Mouse (Mus musculus): ENCODE data around the gene Nadk. TPM values are rescaled to one million over a fixed set of nuclear protein-coding genes. Genes with fewer than 3 reads are reported as not detected.

The Nadk gene
- polyA plus RNA-seq, 1 experiment = 200 TPM

GRCm38 (mm10) chr4:155601997-155602456 is 39.8 kb downstream of the Nadk start:
- no peak for DNase-seq (ENCODE audit: low read depth)

- DNase-seq (ENCODE audit: low read depth) = no peak
Observed at GRCm38 (mm10) chr4:155602753-155603152, 40.6 kb downstream of the Nadk start.

- DNase-seq (ENCODE audit: low read depth) = no peak
Observed at GRCm38 (mm10) chr4:155603801-155604200, 41.6 kb downstream of the Nadk start.

GRCm38 (mm10) chr4:155605132-155605531 is 43.0 kb downstream of the Nadk start:
- DNase-seq (ENCODE audit: low read depth) = no peak

- no peak for DNase-seq (ENCODE audit: low read depth)
Observed at GRCm38 (mm10) chr4:155606825-155607224, 44.6 kb downstream of the Nadk start.

- no peak for DNase-seq (ENCODE audit: low read depth)
Observed at GRCm38 (mm10) chr4:155611860-155612259, 49.7 kb downstream of the Nadk start.

- DNase-seq (ENCODE audit: low read depth) = no peak
Observed at GRCm38 (mm10) chr4:155613264-155613663, 51.1 kb downstream of the Nadk start.

- DNase-seq (ENCODE audit: low read depth) = no peak
Observed at GRCm38 (mm10) chr4:155618321-155618720, 56.1 kb downstream of the Nadk start.

GRCm38 (mm10) chr4:155624338-155625291 is 62.4 kb downstream of the Nadk start, which contains the start of gene Cdk11b:
Gene Cdk11b, plus strand, starts transcription at chr4:155624854.
- peak; percentile 79 for DNase-seq (ENCODE audit: low read depth)

GRCm38 (mm10) chr4:155630267-155630666 is 68.1 kb downstream of the Nadk start:
- DNase-seq (ENCODE audit: low read depth) = no peak

GRCm38 (mm10) chr4:155635766-155636499 is 73.8 kb downstream of the Nadk start:
- no peak for DNase-seq (ENCODE audit: low read depth)

Other genes starting within 250 kb of the Nadk start
- gene Prkcz, start 201.0 kb upstream of the Nadk start, polyA plus RNA-seq (2012; rRNA removed) = 10.3 and 11.8 TPM in 2 replicates
- 0.23 and 1.2 TPM in 2 replicates for gene Gabrd, start 164.3 kb upstream of the Nadk start, polyA plus RNA-seq (2012; rRNA removed)
- gene Cfap74, start 153.2 kb upstream of the Nadk start, polyA plus RNA-seq (2012; rRNA removed) = 2.1 and 2.2 TPM in 2 replicates
- gene Tmem52, start 93.3 kb upstream of the Nadk start, polyA plus RNA-seq (2012; rRNA removed) = 9.1 and 9.7 TPM in 2 replicates
- 663 and 820 TPM in 2 replicates for gene Gnb1, start 71.0 kb upstream of the Nadk start, polyA plus RNA-seq (2012; rRNA removed)
- 29.2 and 40.0 TPM in 2 replicates for gene Slc35e2, start 39.0 kb downstream of the Nadk start, polyA plus RNA-seq (2012; rRNA removed)
- 17.2 and 26.3 TPM in 2 replicates for gene Cdk11b, start 62.5 kb downstream of the Nadk start, polyA plus RNA-seq (2012; rRNA removed)
- gene Gm10563, start 83.0 kb downstream of the Nadk start, polyA plus RNA-seq (2012; rRNA removed) = not detected in 2 replicates
- 58.9 and 64.6 TPM in 2 replicates for gene Mmp23, start 91.0 kb downstream of the Nadk start, polyA plus RNA-seq (2012; rRNA removed)
- gene Mib2, start 106.8 kb downstream of the Nadk start, polyA plus RNA-seq (2012; rRNA removed) = 52.9 TPM in 2 replicates
- gene Fndc10, start 132.0 kb downstream of the Nadk start, polyA plus RNA-seq (2012; rRNA removed) = 35.3 and 39.7 TPM in 2 replicates
- gene Ssu72, start 142.4 kb downstream of the Nadk start, polyA plus RNA-seq (2012; rRNA removed) = 105 and 122 TPM in 2 replicates
- 0.98 and 1.2 TPM in 2 replicates for gene Tmem240, start 172.4 kb downstream of the Nadk start, polyA plus RNA-seq (2012; rRNA removed)
- gene Atad3a, start 198.7 kb downstream of the Nadk start, polyA plus RNA-seq (2012; rRNA removed) = 52.8 and 68.3 TPM in 2 replicates
- 21.2 and 28.0 TPM in 2 replicates for gene Vwa1, start 212.3 kb downstream of the Nadk start, polyA plus RNA-seq (2012; rRNA removed)
- gene Tmem88b, start 223.5 kb downstream of the Nadk start, polyA plus RNA-seq (2012; rRNA removed) = 2.4 and 4.7 TPM in 2 replicates
- 1.9 and 2.6 TPM in 2 replicates for gene Ankrd65, start 228.1 kb downstream of the Nadk start, polyA plus RNA-seq (2012; rRNA removed)
- 71.2 and 101 TPM in 2 replicates for gene Mrpl20, start 240.5 kb downstream of the Nadk start, polyA plus RNA-seq (2012; rRNA removed)